ENCODE assay signal across 8 mouse cellular contexts in genomic region chr11:99385813-99386721, GRCm38 (mm10). TPM values are rescaled to one million over a fixed set of nuclear protein-coding genes. Genes with fewer than 3 reads are reported as not detected.
A peak's percentile ranks its signal among the peaks of the same experiment; 100 is the strongest.
DNase-seq lines count a peak whose midpoint lies in the region; ATAC-seq and TF ChIP-seq lines count a peak whose summit lies in the region.

No protein-coding gene starts in this region.

- no peaks in the 10 kb centered on the region for H3K27me3 ChIP-seq in Patski
- no peaks in the 10 kb centered on the region; the same call in 1 of the 2 replicates for H3K27me3 ChIP-seq in hindbrain, embryonic 14.5 days (ENCODE audit: control insufficient read depth, insufficient read depth, low read length)

- peak overlapping the region; percentile 93 for H3K27ac ChIP-seq in hindbrain, embryonic 14.5 days

- CTCF ChIA-PET in Patski (lab: Charles Lee), result interaction anchor here (0.7 to 1.7 kb wide), 7 partner anchors 17 to 912 kb away, joined by 3 to 5 read pairs (median 3); no protein-coding TSS in a partner anchor

- no peak for TF ChIP-seq CTCF in Patski (IDR thresholded peaks at IDR 0.05)

- 3% methylated on average over 71 of the region's 71 CpGs for WGBS in hindbrain, embryonic 14.5 days

- POLR2A ChIA-PET in Patski (lab: Charles Lee), result no interaction called here

- H3K9ac ChIP-seq in hindbrain, embryonic 14.5 days, result peak overlapping the region; percentile 76

- peaks cover 14% of the 10 kb centered on the region for H3K4me1 ChIP-seq in hindbrain, embryonic 14.5 days (replicated peaks; ENCODE audit: control insufficient read depth, insufficient read depth, low read length)

- in situ Hi-C loops in Patski (cut with MboI; ENCODE audit: low pct_unique_long_range_greater_than_20kb), result loop anchor here (10.0 kb wide), 1 partner anchor 189 kb away; no protein-coding TSS in a partner anchor

- DNase-seq in Patski (ENCODE audit: low read depth, low spot score), result no peak
- peak; percentile 93 to 94 for DNase-seq in cerebellum, postnatal 10 days
- peak; percentile 72 to 80 for DNase-seq in frontal cortex, postnatal 25 days (ENCODE audit: low spot score in 2 of 2)
- peak; percentile 81 for DNase-seq in hindbrain, embryonic 14.5 days (ENCODE audit: low spot score)
- peak; percentile 88 for DNase-seq in layer of hippocampus, postnatal 36 days
- DNase-seq in lung, postnatal 25 days (ENCODE audit: low spot score), result peak; percentile 94
- DNase-seq in retina, adult 2 months (ENCODE audit: low read depth, low spot score), result peak; percentile 69
- DNase-seq in thymus, postnatal 25 days, result peak; percentile 70

- peak overlapping the region; percentile 78 for H3K4me2 ChIP-seq in hindbrain, embryonic 14.5 days (replicated peaks)

- peak; percentile 80 for ATAC-seq in Patski
- peak; percentile 78 for ATAC-seq in hindbrain, embryonic 14.5 days (ENCODE audit: low FRiP score)

- H3K9me3 ChIP-seq in hindbrain, embryonic 14.5 days (ENCODE audit: control insufficient read depth, low read length), result no peaks in the 10 kb centered on the region

- H3K36me3 ChIP-seq in hindbrain, embryonic 14.5 days (replicated peaks; ENCODE audit: control insufficient read depth, insufficient read depth), result no peaks in the 10 kb centered on the region

- H3K4me3 ChIP-seq in hindbrain, embryonic 14.5 days (replicated peaks; ENCODE audit: low read length), result peak overlapping the region; percentile 51

RNA-seq across cellular contexts. Expression of gene Krt10, which starts 3.1 kb away (rescaled TPM):
- 7.2 TPM for polyA plus RNA-seq in Patski (2021)
- polyA plus RNA-seq in hindbrain, embryonic 14.5 days (2014; fragmentation: Nextera tagmentation; extraction: Ambion mirVana), result 31.7 and 39.9 TPM in 2 replicates
- 10 to 100 TPM; 15.3 to 17.5 TPM for total RNA-seq in layer of hippocampus, postnatal 36 days (2021)

RNA-seq across cellular contexts. Expression of gene Krt28, which starts 11.4 kb away (rescaled TPM):
- not detected for polyA plus RNA-seq in Patski (2021)
- 0.38 and 0.59 TPM in 2 replicates for polyA plus RNA-seq in hindbrain, embryonic 14.5 days (2014; fragmentation: Nextera tagmentation; extraction: Ambion mirVana)
- under 1 TPM; 0.27 to 0.30 TPM for total RNA-seq in layer of hippocampus, postnatal 36 days (2021)

RNA-seq across cellular contexts. Expression of gene Krt27, which starts 35.2 kb away (rescaled TPM):
- not detected for polyA plus RNA-seq in Patski (2021)
- polyA plus RNA-seq in hindbrain, embryonic 14.5 days (2014; fragmentation: Nextera tagmentation; extraction: Ambion mirVana), result 0.13 TPM in 1 of 2 replicates, not detected in the other
- not detected for total RNA-seq in layer of hippocampus, postnatal 36 days (2021)

RNA-seq across cellular contexts. Expression of gene Krt12, which starts 36.0 kb away (rescaled TPM):
- not detected for polyA plus RNA-seq in Patski (2021)
- polyA plus RNA-seq in hindbrain, embryonic 14.5 days (2014; fragmentation: Nextera tagmentation; extraction: Ambion mirVana), result not detected in 2 replicates
- total RNA-seq in layer of hippocampus, postnatal 36 days (2021), result under 1 TPM; 0.61 to 0.97 TPM

RNA-seq across cellular contexts. Expression of gene Krt26, which starts 48.3 kb away (rescaled TPM):
- polyA plus RNA-seq in Patski (2021), result not detected
- 0.26 TPM in 1 of 2 replicates, not detected in the other for polyA plus RNA-seq in hindbrain, embryonic 14.5 days (2014; fragmentation: Nextera tagmentation; extraction: Ambion mirVana)
- total RNA-seq in layer of hippocampus, postnatal 36 days (2021), result not detected
